Comparison of ENCODE assay signal across 14 mouse cellular contexts in genomic region chr2:35526612-35527242, GRCm38 (mm10).
"Had no signal": no experiment of that assay in that cellular context is flagged by ENCODE, and none has a peak within 500 bp of the region (broad histone marks: within the 10 kb centered on the region; RNA-seq: fewer than 3 reads in every experiment).

No protein-coding gene starts in this region.

- DNase-seq: kidney, adult 9 months; left cerebral cortex, postnatal 4 days; liver, embryonic 13.5 days; lung, adult 18-20 months; right cerebral cortex, postnatal 14 days; thymus, adult 2 months; thymus, postnatal 25 days had no signal

- H3K9me3 ChIP-seq: limb, embryonic 13.5 days; liver, embryonic 13.5 days; midbrain, embryonic 12.5 days; neural tube, embryonic 13.5 days; stomach, embryonic 15.5 days had no signal

- H3K4me3 ChIP-seq: limb, embryonic 13.5 days; liver, embryonic 13.5 days; midbrain, embryonic 12.5 days; neural tube, embryonic 13.5 days; stomach, embryonic 15.5 days had no signal

- ATAC-seq: intestine, postnatal 0 days; midbrain, embryonic 16.5 days had no signal

- H3K4me2 ChIP-seq: limb, embryonic 13.5 days; liver, embryonic 13.5 days; midbrain, embryonic 12.5 days; neural tube, embryonic 13.5 days; stomach, embryonic 15.5 days had no signal

- H3K27me3 ChIP-seq: limb, embryonic 13.5 days; liver, embryonic 13.5 days; midbrain, embryonic 12.5 days; neural tube, embryonic 13.5 days; stomach, embryonic 15.5 days had no signal

- H3K36me3 ChIP-seq: limb, embryonic 13.5 days; liver, embryonic 13.5 days; midbrain, embryonic 12.5 days; neural tube, embryonic 13.5 days; stomach, embryonic 15.5 days had no signal

- H3K27ac ChIP-seq: kidney, postnatal 0 days; limb, embryonic 13.5 days; liver, embryonic 13.5 days; midbrain, embryonic 12.5 days; neural tube, embryonic 13.5 days; stomach, embryonic 15.5 days had no signal

- H3K4me1 ChIP-seq: limb, embryonic 13.5 days; midbrain, embryonic 12.5 days; neural tube, embryonic 13.5 days; stomach, embryonic 15.5 days had no signal

- H3K9ac ChIP-seq: limb, embryonic 13.5 days; liver, embryonic 13.5 days; midbrain, embryonic 12.5 days; neural tube, embryonic 13.5 days; stomach, embryonic 15.5 days had no signal
